Mouse (Mus musculus): ENCODE results near the gene Pcyt1a. TPM values are rescaled to one million over a fixed set of nuclear protein-coding genes. Genes with fewer than 3 reads are reported as not detected.

Pcyt1a gene
- total RNA-seq, 2 experiments from 2014 or later: 108 to 123 TPM

DNA sequence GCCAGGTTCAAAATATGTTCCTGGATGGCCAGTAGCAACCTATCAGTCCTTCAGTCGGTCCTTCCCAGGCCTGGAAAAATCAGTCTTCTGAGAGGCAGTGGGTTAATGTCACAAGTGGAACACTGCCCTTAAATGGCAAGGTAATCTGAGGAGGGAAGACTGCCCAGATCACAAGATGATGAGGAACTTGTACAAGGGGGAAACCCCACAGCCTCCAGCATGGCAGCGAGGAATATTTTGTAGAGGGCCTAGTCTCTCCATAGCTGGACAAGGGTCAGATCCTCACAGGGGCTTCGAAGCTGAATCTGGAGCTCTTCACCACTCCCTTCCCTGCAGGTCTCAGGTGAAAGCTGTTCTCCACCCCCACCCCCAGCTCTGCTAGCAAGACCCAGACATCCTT lies 27.9 kb upstream of the Pcyt1a start:
- Histone ChIP-seq H3K27ac (no peak overlapping the region), H3K4me3 (no peak overlapping the region)
- DNase-seq: no peak
- TF ChIP-seq CTCF (IDR thresholded peaks at IDR 0.05): no peak
- intact Hi-C loops (cut with DNase I): no loop called here

DNA sequence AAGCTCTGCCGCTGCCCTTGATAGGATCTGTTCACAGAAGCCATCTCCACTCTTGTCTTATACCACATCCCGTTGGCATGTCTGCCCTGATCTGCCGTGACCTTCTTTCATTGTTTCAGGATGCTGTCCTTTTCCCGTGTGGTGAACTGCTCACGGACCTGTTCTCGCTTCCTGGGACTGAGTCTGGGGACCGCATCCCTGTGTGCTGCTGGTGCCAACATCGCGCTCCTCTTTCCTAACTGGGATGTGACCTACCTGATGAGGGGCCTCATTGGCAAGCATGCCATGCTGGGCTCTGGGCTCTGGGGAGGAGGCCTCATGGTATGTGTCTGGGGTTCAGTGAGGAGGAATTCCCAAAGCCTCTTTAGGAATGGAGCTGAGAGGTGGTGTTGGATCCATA lies 25.0 kb upstream of the Pcyt1a start:
- no peak overlapping the region for H3K27ac ChIP-seq
- DNase-seq: no peak
- no peak for TF ChIP-seq CTCF (IDR thresholded peaks at IDR 0.05)
- H3K4me3 ChIP-seq: no peak overlapping the region
- intact Hi-C loops (cut with DNase I): no loop called here

DNA sequence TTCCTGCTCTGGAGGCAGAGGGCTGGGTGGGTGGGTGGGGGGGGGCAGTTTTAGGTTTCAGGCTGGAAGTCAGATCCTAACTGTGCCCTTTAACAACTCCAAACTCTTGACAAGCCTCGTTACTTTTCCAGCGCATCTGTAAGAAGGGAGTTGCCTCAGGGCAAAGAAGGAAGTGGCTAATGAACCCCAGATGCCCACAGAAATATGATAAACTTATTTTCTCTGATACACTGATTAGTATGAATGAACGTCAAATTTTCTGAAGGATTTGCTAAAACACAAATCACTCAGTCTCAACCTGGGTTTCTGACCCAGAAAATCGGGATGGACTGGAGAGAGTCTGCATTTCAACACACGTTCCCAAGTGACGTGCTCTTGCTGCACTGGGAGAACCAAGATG lies 24.1 kb upstream of the Pcyt1a start:
- no peak overlapping the region for H3K4me3 ChIP-seq
- DNase-seq: no peak
- intact Hi-C loops (cut with DNase I): no loop called here
- no peak for TF ChIP-seq CTCF (IDR thresholded peaks at IDR 0.05)
- H3K27ac ChIP-seq: no peak overlapping the region

DNA sequence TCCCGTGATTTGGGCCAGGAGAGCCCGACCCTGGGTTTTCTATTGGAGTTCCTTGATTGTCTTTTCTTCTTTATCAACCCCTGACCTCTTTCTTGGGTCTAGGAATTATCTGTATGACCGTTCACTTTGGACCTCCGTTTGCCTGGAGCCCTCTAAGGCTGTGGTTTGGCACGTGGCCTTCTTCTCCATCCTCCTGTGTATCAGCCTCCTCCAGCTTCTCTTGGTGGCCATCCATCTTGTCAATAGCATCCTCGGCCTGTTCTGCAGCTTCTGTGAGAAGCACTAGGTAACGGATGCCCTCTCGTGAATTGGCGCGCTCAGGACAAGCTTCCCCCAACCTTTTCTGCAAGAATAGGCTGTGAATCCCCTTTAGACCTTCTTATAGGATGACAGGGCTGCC lies 23.0 kb upstream of the Pcyt1a start:
- H3K4me3 ChIP-seq: no peak overlapping the region
- DNase-seq: no peak
- intact Hi-C loops (cut with DNase I): no loop called here
- no peak overlapping the region for H3K27ac ChIP-seq
- TF ChIP-seq CTCF (IDR thresholded peaks at IDR 0.05): no peak

DNA sequence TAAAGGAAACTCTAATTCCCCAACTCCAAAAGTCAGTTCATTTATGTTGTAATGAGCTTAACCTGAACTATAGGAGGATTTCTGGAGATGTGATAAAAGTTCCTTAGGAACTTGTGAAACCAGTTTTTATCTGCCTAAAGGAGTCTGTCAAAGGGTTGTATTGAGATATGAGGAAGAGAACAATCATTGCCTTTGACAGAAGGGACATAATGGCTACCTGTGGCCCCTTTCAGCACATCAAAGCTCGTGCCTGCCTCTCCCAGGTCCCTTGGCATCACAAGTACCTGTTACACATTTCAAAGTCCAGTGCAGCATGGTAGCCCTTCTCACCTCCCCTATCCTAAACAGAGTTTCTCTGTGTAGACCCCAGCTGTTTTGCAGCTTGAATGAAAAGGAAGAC lies 13.3 kb upstream of the Pcyt1a start:
- TF ChIP-seq CTCF (IDR thresholded peaks at IDR 0.05): no peak
- Histone ChIP-seq H3K4me3 (no peak overlapping the region), H3K27ac (no peak overlapping the region)
- intact Hi-C loops (cut with DNase I): no loop called here
- no peak for DNase-seq

DNA sequence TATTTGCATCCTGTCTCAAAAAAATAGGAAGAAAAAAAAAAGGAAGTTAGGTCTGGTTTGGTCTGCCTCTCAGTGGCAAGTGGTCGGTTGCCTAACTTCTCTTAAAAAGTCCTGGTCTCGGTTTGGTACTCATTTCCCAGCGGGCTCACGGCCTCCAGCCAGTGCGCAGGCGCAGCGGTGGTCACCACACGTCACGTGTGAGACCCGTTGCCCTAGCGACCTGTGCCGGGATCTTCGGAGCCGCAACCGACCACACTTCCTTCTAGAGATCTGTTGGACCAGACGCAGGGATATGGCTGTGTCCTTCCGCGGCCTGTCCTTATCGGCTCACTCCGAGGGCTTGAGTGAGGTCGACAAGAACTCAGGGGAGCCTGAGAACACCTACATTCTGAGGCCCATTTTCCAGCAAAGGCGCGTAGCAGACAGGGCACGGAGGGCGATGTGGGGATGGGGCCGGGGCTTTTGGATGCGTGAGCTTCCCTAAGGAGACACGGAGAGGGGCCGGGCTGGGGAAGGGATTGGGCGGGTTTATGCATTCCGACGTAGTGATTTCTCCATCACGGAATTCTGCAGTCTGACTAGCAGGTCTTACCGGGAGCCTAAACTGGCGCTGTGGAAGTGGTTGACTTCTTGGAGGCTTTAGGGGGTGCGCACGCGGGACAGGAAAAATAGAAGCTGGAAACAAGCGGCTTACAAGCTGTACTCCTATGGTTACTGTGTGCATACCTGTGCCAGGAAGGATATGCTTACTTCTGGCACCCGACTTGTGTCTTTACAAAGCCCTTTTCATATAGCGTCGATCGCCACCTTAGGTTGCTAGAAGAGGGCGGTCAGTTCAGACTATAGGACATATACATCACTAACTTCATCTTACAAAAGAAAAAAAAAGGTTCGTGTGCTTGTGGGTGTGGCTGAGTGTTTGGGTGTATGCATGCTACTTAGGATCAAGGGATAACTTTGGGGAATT lies 10.9 kb upstream of the Pcyt1a start, which contains the start of gene Tctex1d2:
Gene Tctex1d2 (plus strand): TSS at position 186 of the 967 bp plus-strand sequence.
- intact Hi-C loops (cut with DNase I): no loop called here
- Histone ChIP-seq H3K27ac (peak within 1 kb of the TSS; percentile 88), H3K4me3 (peak within 1 kb of the TSS; percentile 80)
- DNase-seq: peak; percentile 97
- TF ChIP-seq CTCF (IDR thresholded peaks at IDR 0.05): no peak

DNA sequence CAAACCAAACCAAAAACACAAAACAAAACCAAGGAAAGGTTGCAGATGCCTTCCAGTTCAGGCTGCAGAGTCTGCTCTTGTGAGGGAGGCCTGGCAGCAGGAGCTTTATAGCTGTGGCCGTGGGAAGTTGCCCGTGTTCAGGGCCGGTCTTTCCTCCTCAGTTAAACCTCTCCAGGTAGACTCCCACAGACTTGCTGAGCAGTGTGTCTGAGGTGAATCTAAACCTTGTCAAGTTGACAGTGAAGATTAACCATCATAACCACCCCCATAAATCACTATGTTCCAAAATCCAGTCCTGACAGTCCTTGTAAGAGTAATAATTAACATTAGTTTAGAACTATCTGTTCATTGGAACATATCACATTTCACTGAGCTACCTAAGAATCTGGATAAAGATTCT lies 3.2 kb upstream of the Pcyt1a start:
- TF ChIP-seq CTCF (IDR thresholded peaks at IDR 0.05): no peak
- no peak overlapping the region for H3K4me3 ChIP-seq
- DNase-seq: no peak
- no peak overlapping the region for H3K27ac ChIP-seq
- intact Hi-C loops (cut with DNase I): loop anchor here (5.0 kb wide), 1 partner anchor 45 kb away; no protein-coding TSS in a partner anchor

DNA sequence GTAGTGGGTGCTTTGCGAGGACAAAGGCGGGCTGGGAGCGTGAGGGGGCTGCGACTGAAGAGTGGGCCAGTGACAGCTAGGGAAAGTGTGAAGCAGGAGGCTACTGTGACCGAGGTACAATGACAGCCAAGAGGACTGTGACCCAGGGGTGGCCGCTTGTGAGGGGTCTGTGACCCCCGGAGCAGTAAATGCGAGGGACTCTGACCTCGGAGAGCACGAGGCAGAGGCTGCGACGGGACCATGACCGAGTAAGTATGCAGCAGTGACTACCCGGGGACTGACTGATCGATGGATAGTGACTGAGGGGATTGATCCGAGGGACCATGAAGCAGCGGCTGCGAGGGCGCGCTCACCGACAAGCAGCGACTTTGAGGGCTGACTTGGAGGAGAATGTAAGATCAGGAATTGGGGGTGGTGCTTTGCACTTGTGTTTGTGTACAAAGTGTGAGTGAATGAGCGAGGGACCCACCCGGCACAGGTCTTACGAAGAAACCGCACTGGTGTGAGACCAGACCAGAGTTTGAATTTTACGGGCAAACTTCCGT lies 398 bp downstream of the Pcyt1a start:
- DNase-seq: no peak
- intact Hi-C loops (cut with DNase I): loop anchor here (5.0 kb wide), 2 partner anchors 99 to 154 kb away; partner anchors contain the start of genes Rnf168 and Ubxn7
- peak overlapping the region; percentile 93 for H3K27ac ChIP-seq
- H3K4me3 ChIP-seq: peak overlapping the region; percentile 87
- TF ChIP-seq CTCF (IDR thresholded peaks at IDR 0.05): no peak

DNA sequence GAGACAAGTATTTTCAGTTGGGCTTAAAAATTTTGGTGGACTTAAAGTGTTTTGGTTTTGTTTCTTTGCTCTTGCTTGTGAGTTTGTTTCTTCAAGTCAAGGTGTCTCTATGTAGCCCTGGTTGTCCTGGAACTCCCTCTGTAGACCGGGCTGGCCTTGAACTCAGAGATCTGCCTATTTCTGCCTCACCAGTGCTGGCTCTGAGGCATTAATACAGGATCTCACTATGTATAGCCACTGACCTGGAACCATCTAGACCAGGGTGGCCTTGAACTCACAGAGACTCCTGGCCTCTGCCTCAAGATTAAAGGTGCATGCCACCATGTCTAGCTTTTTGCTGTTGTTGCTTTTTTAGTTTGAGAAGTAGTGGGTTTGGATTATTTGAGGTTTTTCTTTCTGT lies 1.2 kb downstream of the Pcyt1a start:
- Histone ChIP-seq H3K4me3 (peak overlapping the region; percentile 87), H3K27ac (peak overlapping the region; percentile 93)
- intact Hi-C loops (cut with DNase I): loop anchor here (5.0 kb wide), 2 partner anchors 100 to 155 kb away; partner anchors contain the start of genes Rnf168 and Ubxn7
- TF ChIP-seq CTCF (IDR thresholded peaks at IDR 0.05): no peak
- no peak for DNase-seq

DNA sequence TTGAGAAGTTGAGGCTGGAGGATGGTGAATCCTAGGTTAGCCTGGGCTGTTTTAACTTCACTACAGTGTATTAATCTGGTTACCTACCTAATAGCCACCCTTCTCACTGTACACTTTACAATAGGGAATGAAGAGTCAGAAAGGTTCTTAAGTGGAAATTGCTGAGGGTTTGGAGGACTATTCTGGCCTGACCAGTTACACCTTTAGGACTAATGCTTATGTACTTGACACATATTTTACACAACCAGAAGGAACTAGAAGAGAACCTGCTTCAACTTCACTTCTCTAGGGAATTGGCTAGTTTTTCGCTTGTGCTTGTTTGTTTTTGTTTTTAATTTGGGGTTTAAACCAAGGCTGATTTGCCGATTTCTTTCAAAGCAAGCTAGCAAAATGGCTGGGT lies 2.4 kb downstream of the Pcyt1a start:
- Histone ChIP-seq H3K27ac (peak overlapping the region; percentile 93), H3K4me3 (no peak overlapping the region)
- no peak for DNase-seq
- no peak for TF ChIP-seq CTCF (IDR thresholded peaks at IDR 0.05)
- intact Hi-C loops (cut with DNase I): loop anchor here (5.0 kb wide), 2 partner anchors 101 to 156 kb away; partner anchors contain the start of genes Rnf168 and Ubxn7

DNA sequence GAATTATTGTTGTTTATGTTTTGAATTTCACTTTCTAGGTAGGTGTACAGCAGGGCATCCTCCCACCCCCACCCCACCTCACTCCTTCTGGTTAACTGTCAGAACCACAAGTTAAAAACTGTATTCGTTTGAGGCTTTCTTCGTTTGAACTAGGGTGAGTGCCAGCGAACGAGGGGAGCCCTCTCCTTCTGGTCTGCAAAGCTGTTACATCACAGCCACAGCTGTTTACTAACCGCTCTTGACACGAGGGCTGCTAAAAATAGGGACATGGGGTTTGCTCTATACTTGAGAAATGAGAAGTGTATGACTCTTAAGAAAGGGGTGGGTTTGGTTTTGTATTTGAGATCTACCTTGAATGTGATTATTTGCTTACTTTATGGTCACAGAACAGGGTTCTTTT lies 3.3 kb downstream of the Pcyt1a start:
- Histone ChIP-seq H3K4me3 (peak overlapping the region; percentile 31), H3K27ac (peak overlapping the region; percentile 93)
- peak; percentile 69 for DNase-seq
- TF ChIP-seq CTCF (IDR thresholded peaks at IDR 0.05): no peak
- intact Hi-C loops (cut with DNase I): loop anchor here (5.0 kb wide), 2 partner anchors 102 to 157 kb away; partner anchors contain the start of genes Rnf168 and Ubxn7

DNA sequence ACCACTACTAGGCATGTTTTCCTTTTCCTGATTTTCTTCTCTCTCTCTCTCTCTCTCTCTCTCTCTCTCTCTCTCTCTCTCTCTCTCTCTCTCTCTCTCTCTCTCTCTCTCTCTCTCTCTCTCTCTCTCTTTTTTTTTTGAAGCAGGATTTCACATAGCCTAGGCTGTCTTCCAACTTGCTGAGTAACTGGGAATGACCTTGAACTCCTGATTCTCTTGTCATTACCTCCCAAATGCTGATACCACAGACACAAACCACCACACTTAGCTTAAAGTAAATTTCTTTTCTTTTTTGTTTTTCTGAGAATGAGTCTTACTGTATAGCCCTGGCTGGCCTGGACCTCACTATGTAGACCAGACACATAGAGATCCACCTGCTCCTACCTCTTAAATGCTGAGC lies 4.0 kb downstream of the Pcyt1a start:
- Histone ChIP-seq H3K4me3 (no peak overlapping the region), H3K27ac (peak overlapping the region; percentile 93)
- no peak for DNase-seq
- intact Hi-C loops (cut with DNase I): loop anchor here (5.0 kb wide), 2 partner anchors 102 to 157 kb away; partner anchors contain the start of genes Rnf168 and Ubxn7
- no peak for TF ChIP-seq CTCF (IDR thresholded peaks at IDR 0.05)

DNA sequence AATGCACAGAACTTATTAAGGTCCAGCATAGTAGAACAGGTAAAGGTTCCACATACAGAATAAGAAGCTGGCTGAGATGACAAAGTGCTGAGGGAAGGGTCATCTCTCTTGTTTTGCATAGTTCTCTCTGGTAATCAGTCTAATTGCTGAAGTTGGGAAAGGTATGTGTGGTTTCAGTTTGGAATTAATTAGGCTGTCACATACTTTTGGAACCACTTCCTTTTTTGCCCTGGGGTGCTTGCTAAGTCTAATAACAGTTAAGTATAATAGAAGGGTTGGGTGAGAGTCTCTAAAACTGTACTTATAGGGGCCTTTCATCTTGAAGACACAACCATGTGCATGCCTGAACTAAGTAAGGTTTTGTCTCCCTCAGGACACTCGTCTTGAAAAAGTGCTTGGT lies 5.9 kb downstream of the Pcyt1a start:
- intact Hi-C loops (cut with DNase I): no loop called here
- no peak for TF ChIP-seq CTCF (IDR thresholded peaks at IDR 0.05)
- Histone ChIP-seq H3K27ac (peak overlapping the region; percentile 93), H3K4me3 (no peak overlapping the region)
- no peak for DNase-seq

All from gastrocnemius, adult 2 months (tissue).